Mouse (Mus musculus) limb, embryonic 13.5 days (tissue): Measurements from ENCODE around the gene Gm21981. TPM values are rescaled to one million over a fixed set of nuclear protein-coding genes. Genes with fewer than 3 reads are reported as not detected.
A peak's percentile ranks its signal among the peaks of the same experiment; 100 is the strongest.

Experiments
- ATAC-seq: fragments of 200-750 bp; cut with Nextera tagmentation; 2 replicates; pipeline ENCODE4 v1.8.0; 2017; ENCODE audit warnings: low read depth, moderate number of reproducible peaks, moderate TSS enrichment; ENCODE audit not compliant: low FRiP score
- H3K27ac ChIP-seq: fragments of 300-500 bp; sonication (generic); 2 replicates; pipeline ENCODE4 v1.5.1; 2015; ENCODE audit warnings: inconsistent platforms, mild to moderate bottlenecking, moderate library complexity
- H3K27me3 ChIP-seq: fragments of 300-500 bp; sonication (generic); 2 replicates; pipeline ENCODE4 v1.6.1; 2015; ENCODE audit warnings: mild to moderate bottlenecking, inconsistent platforms
- H3K36me3 ChIP-seq: fragments of 300-500 bp; sonication (generic); 2 replicates; pipeline ENCODE4 v1.6.1; 2015; ENCODE audit warnings: inconsistent platforms, mild to moderate bottlenecking, moderate library complexity
- H3K4me1 ChIP-seq: fragments of 300-500 bp; sonication (generic); 2 replicates; pipeline ENCODE4 v1.6.1; 2015; ENCODE audit warnings: inconsistent platforms
- H3K4me2 ChIP-seq: fragments of 300-500 bp; sonication (generic); replicated peaks from 2 replicates; pipeline ENCODE4 v1.6.1; 2015; ENCODE audit warnings: inconsistent platforms, mild to moderate bottlenecking, moderate library complexity
- H3K4me3 ChIP-seq: fragments of 300-500 bp; sonication (generic); 2 replicates; pipeline ENCODE4 v1.5.1; 2015; ENCODE audit warnings: moderate library complexity, mild to moderate bottlenecking, inconsistent platforms
- H3K9ac ChIP-seq: fragments of 300-500 bp; sonication (generic); 2 replicates; pipeline ENCODE4 v1.6.1; 2015; ENCODE audit warnings: mild to moderate bottlenecking, inconsistent platforms
- H3K9me3 ChIP-seq: fragments of 300-500 bp; sonication (generic); 2 replicates; pipeline ENCODE4 v1.6.1; 2016; ENCODE audit warnings: inconsistent platforms
- WGBS: fragments of 180-500 bp; shearing (Covaris S2); methylation state at CpG from one replicate; pipeline ENCODE4 v1.1.7; 2015; 5-methylcytosine and 5-hydroxymethylcytosine counted together
- polyA plus RNA-seq: library from polyadenylated mRNA; unstranded; fragments of >200 nt; fragmentation: Nextera tagmentation; extraction: Ambion mirVana; gene quantifications from 2 replicates; pipeline ENCODE4 v1.2.1, GENCODE M21; 2015

Gene Gm21981
- polyA plus RNA-seq, 1 experiment from 2014 or later: 0.52 TPM

GRCm38 (mm10) chr17:47721183-47721582 lies 26.9 kb upstream of the Gm21981 start:
- no peak overlapping the region for H3K9ac ChIP-seq
- H3K27ac ChIP-seq: no peak overlapping the region
- H3K4me3 ChIP-seq: no peak overlapping the region
- no peaks in the 10 kb centered on the region for H3K9me3 ChIP-seq
- no peak overlapping the region for H3K4me2 ChIP-seq
- no peak for ATAC-seq
- no peaks in the 10 kb centered on the region for H3K36me3 ChIP-seq
- no peaks in the 10 kb centered on the region for H3K4me1 ChIP-seq
- no peaks in the 10 kb centered on the region for H3K27me3 ChIP-seq
- WGBS: 85% methylated on average over 4 of the region's 4 CpGs

DNA sequence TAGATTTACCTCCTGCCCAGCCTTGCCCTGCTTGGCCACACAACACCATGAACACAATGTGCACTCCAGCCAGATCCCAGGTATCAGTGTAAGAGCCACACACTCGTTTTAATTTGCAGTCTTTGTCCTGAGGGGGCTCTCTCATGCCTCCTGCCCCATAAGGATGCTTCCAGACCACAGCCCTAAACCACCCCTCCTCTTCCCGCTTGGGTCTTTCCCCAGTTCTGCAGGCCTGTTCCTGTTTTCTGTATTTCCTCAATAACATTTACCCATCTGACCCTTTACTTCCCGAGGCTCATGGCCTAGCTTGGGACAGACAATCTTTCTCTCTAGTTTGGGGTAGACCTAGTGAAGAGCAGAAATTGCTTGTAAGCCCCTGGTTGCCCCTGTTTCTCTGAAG lies 20.8 kb upstream of the Gm21981 start:
- H3K4me1 ChIP-seq: no peaks in the 10 kb centered on the region; the same call in 1 of the 2 replicates
- WGBS: 59% methylated on average over 3 of the region's 3 CpGs

DNA sequence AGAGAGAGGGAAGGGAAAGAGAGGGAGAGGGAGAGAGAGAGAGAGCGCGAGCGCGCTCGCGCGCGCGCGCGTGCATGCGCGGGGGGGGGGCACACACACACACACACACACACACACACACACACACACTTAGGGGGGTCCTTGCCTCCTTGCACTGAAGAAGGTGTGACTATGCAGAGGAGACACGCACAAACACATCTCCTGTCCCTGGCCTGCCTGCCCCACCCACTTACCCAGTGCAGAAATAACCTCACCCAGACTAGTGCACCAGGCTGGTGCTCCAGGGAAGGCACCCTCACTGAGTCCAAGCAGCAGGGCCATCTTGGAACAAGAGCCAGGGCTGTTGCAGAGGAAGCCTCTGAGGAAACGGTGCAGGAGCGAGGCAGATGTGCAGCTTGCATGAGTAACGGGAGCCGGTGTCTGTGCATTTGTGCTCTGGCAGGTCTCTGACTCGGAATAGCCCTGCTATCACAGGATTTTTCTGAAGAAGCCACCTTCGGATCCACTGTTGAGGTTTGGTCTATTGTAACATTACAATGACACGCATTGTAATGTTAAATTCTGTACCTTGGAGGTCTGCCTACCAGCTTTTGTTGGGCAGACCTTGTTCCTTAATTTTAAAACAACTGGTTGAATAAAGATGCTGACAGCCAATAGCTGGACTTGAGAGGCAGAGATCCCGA lies 18.8 kb upstream of the Gm21981 start:
- WGBS: 67% methylated on average over 9 of the region's 22 CpGs
- Histone ChIP-seq H3K9ac (no peak overlapping the region), H3K36me3 (no peaks in the 10 kb centered on the region), H3K4me1 (no peaks in the 10 kb centered on the region; the same call in 1 of the 2 replicates), H3K27ac (no peak overlapping the region), H3K9me3 (no peaks in the 10 kb centered on the region), H3K27me3 (no peaks in the 10 kb centered on the region), H3K4me3 (no peak overlapping the region), H3K4me2 (no peak overlapping the region)
- no peak for ATAC-seq

More for the DNA sequence above, 20.8 kb upstream of the Gm21981 start:
- Histone ChIP-seq H3K27ac (no peak overlapping the region), H3K4me2 (no peak overlapping the region), H3K27me3 (no peaks in the 10 kb centered on the region), H3K9ac (no peak overlapping the region), H3K36me3 (no peaks in the 10 kb centered on the region), H3K9me3 (no peaks in the 10 kb centered on the region), H3K4me3 (no peak overlapping the region)
- ATAC-seq: no peak

GRCm38 (mm10) chr17:47711883-47712282 lies 17.6 kb upstream of the Gm21981 start:
- no peak for ATAC-seq
- Histone ChIP-seq H3K4me2 (no peak overlapping the region), H3K4me3 (no peak overlapping the region), H3K27me3 (no peaks in the 10 kb centered on the region), H3K4me1 (no peaks in the 10 kb centered on the region; the same call in 1 of the 2 replicates), H3K9ac (no peak overlapping the region), H3K9me3 (no peaks in the 10 kb centered on the region), H3K27ac (no peak overlapping the region), H3K36me3 (no peaks in the 10 kb centered on the region)
- 77% methylated on average over 6 of the region's 6 CpGs for WGBS

- H3K27me3 ChIP-seq: no peaks in the 10 kb centered on the region
- H3K9ac ChIP-seq: no peak overlapping the region
- 61% methylated on average over 3 of the region's 3 CpGs for WGBS
- no peaks in the 10 kb centered on the region for H3K9me3 ChIP-seq
- no peak overlapping the region for H3K4me2 ChIP-seq
- no peaks in the 10 kb centered on the region; the same call in 1 of the 2 replicates for H3K4me1 ChIP-seq
- H3K36me3 ChIP-seq: 0 out of 2 replicates have a peak, but pooled peaks cover 2% of the 10 kb centered on the region
- ATAC-seq: no peak
- H3K27ac ChIP-seq: no peak overlapping the region
- H3K4me3 ChIP-seq: no peak overlapping the region
These were observed 15.8 kb upstream of the Gm21981 start for GRCm38 (mm10) chr17:47710036-47710435.

GRCm38 (mm10) chr17:47708972-47709371 lies 14.7 kb upstream of the Gm21981 start:
- H3K36me3 ChIP-seq: peaks cover 7% of the 10 kb centered on the region; the same call in 1 of the 2 replicates
- H3K27me3 ChIP-seq: peaks cover 7% of the 10 kb centered on the region; the same call in 1 of the 2 replicates
- no peak overlapping the region for H3K4me2 ChIP-seq
- ATAC-seq: no peak
- H3K9ac ChIP-seq: no peak overlapping the region
- 74% methylated on average over 4 of the region's 4 CpGs for WGBS
- no peak overlapping the region for H3K27ac ChIP-seq
- no peak overlapping the region for H3K4me3 ChIP-seq
- no peaks in the 10 kb centered on the region; the same call in 1 of the 2 replicates for H3K4me1 ChIP-seq
- H3K9me3 ChIP-seq: no peaks in the 10 kb centered on the region

DNA sequence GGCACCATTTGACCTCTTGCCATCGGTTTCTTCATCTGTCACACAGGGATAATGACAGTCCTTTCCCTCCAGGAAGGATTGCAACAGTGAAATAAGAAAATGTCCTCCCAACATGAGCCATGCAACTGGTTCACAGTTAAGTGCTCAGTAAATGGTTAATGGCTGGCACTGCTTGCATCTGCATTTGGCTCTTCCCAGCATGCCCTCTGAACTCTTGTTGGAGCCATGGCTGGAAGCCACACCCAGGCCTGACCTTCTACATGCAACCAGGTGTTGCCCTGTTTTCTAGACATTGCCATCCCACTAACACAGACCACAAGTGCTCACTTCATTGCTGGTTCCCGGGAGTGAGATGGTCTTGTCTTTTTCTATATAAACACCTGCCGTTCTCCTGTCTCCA lies 13.7 kb upstream of the Gm21981 start:
- no peak for ATAC-seq
- H3K4me2 ChIP-seq: no peak overlapping the region
- peaks cover 17% of the 10 kb centered on the region for H3K36me3 ChIP-seq
- H3K9me3 ChIP-seq: no peaks in the 10 kb centered on the region
- peaks cover 17% of the 10 kb centered on the region for H3K27me3 ChIP-seq
- no peak overlapping the region for H3K4me3 ChIP-seq
- 70% methylated on average over 3 of the region's 3 CpGs for WGBS
- H3K4me1 ChIP-seq: peaks cover 5% of the 10 kb centered on the region; the same call in 1 of the 2 replicates
- H3K9ac ChIP-seq: no peak overlapping the region
- H3K27ac ChIP-seq: no peak overlapping the region

GRCm38 (mm10) chr17:47706196-47706595 lies 11.9 kb upstream of the Gm21981 start:
- Histone ChIP-seq H3K4me2 (no peak overlapping the region), H3K36me3 (peaks cover 35% of the 10 kb centered on the region), H3K9ac (no peak overlapping the region), H3K4me3 (no peak overlapping the region), H3K27ac (no peak overlapping the region), H3K4me1 (peaks cover 9% of the 10 kb centered on the region; the same call in 1 of the 2 replicates), H3K9me3 (no peaks in the 10 kb centered on the region), H3K27me3 (peaks cover 31% of the 10 kb centered on the region)
- WGBS: 63% methylated on average over 1 of the region's 1 CpGs
- ATAC-seq: no peak

GRCm38 (mm10) chr17:47704692-47705091 lies 10.4 kb upstream of the Gm21981 start:
- no peak for ATAC-seq

GRCm38 (mm10) chr17:47703556-47703955 lies 9.3 kb upstream of the Gm21981 start:
- H3K4me1 ChIP-seq: peaks cover 9% of the 10 kb centered on the region; the same call in 1 of the 2 replicates
- H3K9ac ChIP-seq: no peak overlapping the region
- H3K27me3 ChIP-seq: peaks cover 31% of the 10 kb centered on the region
- 0 out of 2 replicates have a peak overlapping the region, but pooled peaks have one; percentile 21 for H3K4me2 ChIP-seq
- WGBS: 26% methylated on average over 20 of the region's 20 CpGs
- H3K27ac ChIP-seq: no peak overlapping the region
- no peak for ATAC-seq
- H3K4me3 ChIP-seq: no peak overlapping the region
- peaks cover 58% of the 10 kb centered on the region for H3K36me3 ChIP-seq
- no peaks in the 10 kb centered on the region for H3K9me3 ChIP-seq

More at GRCm38 (mm10) chr17:47704692-47705091, 10.4 kb upstream of the Gm21981 start:
- Histone ChIP-seq H3K4me2 (no peak overlapping the region), H3K9me3 (no peaks in the 10 kb centered on the region), H3K27ac (no peak overlapping the region), H3K4me1 (peaks cover 9% of the 10 kb centered on the region; the same call in 1 of the 2 replicates), H3K4me3 (no peak overlapping the region), H3K9ac (no peak overlapping the region), H3K36me3 (peaks cover 50% of the 10 kb centered on the region), H3K27me3 (peaks cover 31% of the 10 kb centered on the region)
- WGBS: 81% methylated on average over 4 of the region's 4 CpGs

DNA sequence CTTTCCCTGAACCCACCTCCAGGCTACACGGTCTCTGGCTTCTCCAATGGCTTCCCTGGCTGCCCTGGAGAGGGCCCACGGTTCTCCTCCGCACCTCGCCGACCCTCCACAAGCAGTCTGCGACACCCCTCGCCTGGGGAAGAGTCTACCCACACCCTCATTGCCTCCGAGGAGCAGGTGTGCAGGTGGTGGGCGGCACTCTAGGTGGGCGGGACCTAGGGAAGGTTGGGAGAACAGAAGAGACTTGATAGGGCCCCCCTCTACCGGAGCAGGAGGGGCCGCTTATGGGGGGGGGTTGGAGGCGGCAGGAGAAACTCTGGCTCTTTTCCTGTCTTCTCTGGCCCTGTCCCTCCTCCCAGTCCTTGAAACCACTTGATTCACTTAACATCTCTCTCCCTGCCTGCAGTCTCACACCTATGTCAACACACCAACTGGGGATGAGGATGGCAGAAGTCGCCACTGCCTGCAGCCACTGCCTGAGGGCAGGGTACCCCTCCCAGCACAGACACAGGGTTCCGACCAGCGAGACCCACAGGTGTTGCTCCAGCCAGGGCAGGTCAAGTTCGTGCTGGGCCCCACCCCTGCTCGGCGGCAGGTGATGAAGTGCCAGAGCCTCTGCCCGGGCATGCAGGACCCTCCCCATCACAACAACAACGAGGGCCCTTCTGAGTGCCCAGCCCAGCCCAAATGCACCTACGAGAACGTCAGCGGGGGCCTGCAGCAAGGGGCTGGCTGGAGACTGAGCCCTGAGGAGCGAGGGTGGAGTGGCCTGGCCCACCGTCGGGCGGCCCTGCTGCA lies 8.5 kb upstream of the Gm21981 start:
- ATAC-seq: no peak
- 31% methylated on average over 28 of the region's 28 CpGs for WGBS
- peaks cover 9% of the 10 kb centered on the region; the same call in 1 of the 2 replicates for H3K4me1 ChIP-seq
- H3K36me3 ChIP-seq: peaks cover 63% of the 10 kb centered on the region
- no peak overlapping the region for H3K4me3 ChIP-seq
- H3K9ac ChIP-seq: no peak overlapping the region
- no peak overlapping the region for H3K27ac ChIP-seq
- H3K4me2 ChIP-seq: 0 out of 2 replicates have a peak overlapping the region, but pooled peaks have one; percentile 21
- H3K9me3 ChIP-seq: no peaks in the 10 kb centered on the region
- H3K27me3 ChIP-seq: peaks cover 31% of the 10 kb centered on the region

DNA sequence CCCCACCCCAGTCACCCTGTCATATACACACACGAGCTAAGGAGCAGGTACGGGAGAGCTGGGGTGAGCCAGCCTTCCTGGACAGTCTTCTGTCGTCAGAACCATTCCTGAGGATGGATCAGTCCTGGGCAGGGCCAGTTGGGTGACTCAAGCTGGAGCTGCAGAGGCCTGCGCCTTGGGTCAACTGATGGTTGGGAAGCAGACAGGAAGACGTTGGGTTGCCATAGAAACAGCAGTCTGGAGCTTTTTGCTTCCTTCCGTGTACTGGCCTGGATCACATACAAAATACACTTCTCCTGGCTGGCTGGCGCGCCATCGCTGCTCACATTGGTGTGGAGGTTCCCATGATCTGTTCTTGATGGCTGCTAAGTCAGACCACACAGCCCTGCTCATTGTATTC lies 7.5 kb upstream of the Gm21981 start:
- 77% methylated on average over 9 of the region's 9 CpGs for WGBS
- Histone ChIP-seq H3K9ac (no peak overlapping the region), H3K36me3 (peaks cover 69% of the 10 kb centered on the region), H3K27ac (no peak overlapping the region), H3K9me3 (no peaks in the 10 kb centered on the region), H3K4me2 (no peak overlapping the region), H3K4me3 (no peak overlapping the region), H3K4me1 (peaks cover 9% of the 10 kb centered on the region; the same call in 1 of the 2 replicates), H3K27me3 (peaks cover 31% of the 10 kb centered on the region)
- ATAC-seq: no peak
